Mouse (Mus musculus) liver, embryonic 11.5 days (tissue): Measurements from ENCODE around the gene Junb. TPM values are rescaled to one million over a fixed set of nuclear protein-coding genes. Genes with fewer than 3 reads are reported as not detected.

Experiments
- ATAC-seq: fragments of 200-750 bp; cut with Nextera tagmentation; replicated peaks from 2 replicates; pipeline ENCODE4 v1.8.0; 2017; ENCODE audit warnings: moderate number of reproducible peaks, mild to moderate bottlenecking, moderate TSS enrichment, moderate library complexity; ENCODE audit not compliant: low FRiP score
- DNase-seq: peaks from one replicate; pipeline ENCODE4 v3.0.0-alpha.2; 2017; ENCODE audit warnings: low spot score
- H3K27ac ChIP-seq: fragments of 300-500 bp; sonication (generic); 2 replicates; pipeline ENCODE4 v1.5.1; 2014; ENCODE audit warnings: mild to moderate bottlenecking, low read depth, low read length, control low read depth
- H3K27me3 ChIP-seq: fragments of 300-500 bp; sonication (generic); replicated peaks from 2 replicates; pipeline ENCODE4 v1.6.1; 2014; ENCODE audit warnings: low read length, mixed read lengths; ENCODE audit not compliant: control insufficient read depth, insufficient read depth
- H3K36me3 ChIP-seq: fragments of 300-500 bp; sonication (generic); 2 replicates; pipeline ENCODE4 v1.6.1; 2014; ENCODE audit warnings: mild to moderate bottlenecking, low read length, moderate library complexity, mixed read lengths; ENCODE audit not compliant: control insufficient read depth, insufficient read depth
- H3K4me1 ChIP-seq: fragments of 300-500 bp; sonication (generic); replicated peaks from 2 replicates; pipeline ENCODE4 v1.6.1; 2014; ENCODE audit warnings: low read length, mixed read lengths; ENCODE audit not compliant: control insufficient read depth, insufficient read depth
- H3K4me2 ChIP-seq: fragments of 300-500 bp; sonication (generic); 2 replicates; pipeline ENCODE4 v1.6.1; 2014; ENCODE audit warnings: mild to moderate bottlenecking, control low read depth, moderate library complexity
- H3K4me3 ChIP-seq: fragments of 300-500 bp; sonication (generic); 2 replicates; pipeline ENCODE4 v1.5.1; 2014; ENCODE audit warnings: low read depth, low read length, control low read depth
- H3K9ac ChIP-seq: fragments of 300-500 bp; sonication (generic); 2 replicates; pipeline ENCODE4 v1.6.1; 2014; ENCODE audit warnings: low read depth, low read length, control low read depth
- H3K9me3 ChIP-seq: fragments of 300-500 bp; sonication (generic); 2 replicates; pipeline ENCODE4 v1.6.1; 2016; ENCODE audit warnings: low read length, inconsistent platforms, mixed read lengths; ENCODE audit not compliant: control insufficient read depth
- WGBS: fragments of 180-500 bp; shearing (Covaris S2); extraction: QIAGEN DNeasy Blood & Tissue Kit; methylation state at CpG from one replicate; pipeline ENCODE4 v1.1.7; 2014; 5-methylcytosine and 5-hydroxymethylcytosine counted together
- microRNA-seq: library from miRNA; unstranded; fragments of <30 nt; microRNA quantifications from one replicate; pipeline ENCODE4, GENCODE M21; 2017; ENCODE audit warnings: borderline number of aligned reads
- polyA plus RNA-seq: library from polyadenylated mRNA; unstranded; fragments of >200 nt; fragmentation: Nextera tagmentation; extraction: Ambion mirVana; gene quantifications from 2 replicates; pipeline ENCODE4 v1.2.1, GENCODE M21; 2014

Gene Junb
- polyA plus RNA-seq, 1 experiment from 2014 or later: 21.1 TPM

GRCm38 (mm10) chr8:84933767-84934559, 44.6 kb downstream of the Junb start:
- Histone ChIP-seq H3K9me3 (no peaks in the 10 kb centered on the region), H3K27ac (no peak overlapping the region), H3K27me3 (peaks cover 82% of the 10 kb centered on the region), H3K36me3 (no peaks in the 10 kb centered on the region), H3K4me1 (peaks cover 18% of the 10 kb centered on the region), H3K4me2 (no peak overlapping the region), H3K4me3 (no peak overlapping the region), H3K9ac (no peak overlapping the region)
- DNase-seq: no peak
- ATAC-seq: no peak
- WGBS: 76% methylated on average over 16 of the region's 16 CpGs

- H3K36me3 ChIP-seq: no peaks in the 10 kb centered on the region
- no peak overlapping the region for H3K4me3 ChIP-seq
- no peak overlapping the region for H3K4me2 ChIP-seq
- no peak overlapping the region for H3K9ac ChIP-seq
- 85% methylated on average over 13 of the region's 13 CpGs for WGBS
- ATAC-seq: no peak
- peaks cover 67% of the 10 kb centered on the region for H3K27me3 ChIP-seq
- H3K4me1 ChIP-seq: peaks cover 15% of the 10 kb centered on the region
- no peak overlapping the region for H3K27ac ChIP-seq
- H3K9me3 ChIP-seq: no peaks in the 10 kb centered on the region
- no peak for DNase-seq
Measured at GRCm38 (mm10) chr8:84930582-84930981, 47.9 kb downstream of the Junb start.

- peak overlapping the region; percentile 35 for H3K4me3 ChIP-seq
- DNase-seq (peak; percentile 65), ATAC-seq (peak; percentile 58; the same call in 1 of the 2 replicates)
- no peaks in the 10 kb centered on the region for H3K9me3 ChIP-seq
- H3K4me2 ChIP-seq: peak overlapping the region; percentile 59
- peaks cover 6% of the 10 kb centered on the region for H3K4me1 ChIP-seq
- H3K27ac ChIP-seq: no peak overlapping the region
- WGBS: 5% methylated on average over 52 of the region's 52 CpGs
- H3K9ac ChIP-seq: no peak overlapping the region
- H3K36me3 ChIP-seq: no peaks in the 10 kb centered on the region
- H3K27me3 ChIP-seq: peaks cover 57% of the 10 kb centered on the region
Measured at GRCm38 (mm10) chr8:84928456-84929306, 49.8 kb downstream of the Junb start.

GRCm38 (mm10) chr8:84927513-84927912, 51.0 kb downstream of the Junb start:
- no peak for ATAC-seq
- H3K9me3 ChIP-seq: no peaks in the 10 kb centered on the region
- no peak overlapping the region for H3K9ac ChIP-seq
- no peak overlapping the region for H3K4me3 ChIP-seq
- H3K27ac ChIP-seq: no peak overlapping the region
- H3K4me2 ChIP-seq: no peak overlapping the region
- peaks cover 6% of the 10 kb centered on the region for H3K4me1 ChIP-seq
- no peak for DNase-seq
- 66% methylated on average over 1 of the region's 1 CpGs for WGBS
- peaks cover 56% of the 10 kb centered on the region for H3K27me3 ChIP-seq
- no peaks in the 10 kb centered on the region for H3K36me3 ChIP-seq

GRCm38 (mm10) chr8:84925557-84925956, 53.0 kb downstream of the Junb start:
- Histone ChIP-seq H3K27ac (no peak overlapping the region), H3K4me3 (no peak overlapping the region), H3K4me1 (peaks cover 8% of the 10 kb centered on the region), H3K9me3 (no peaks in the 10 kb centered on the region), H3K27me3 (peaks cover 39% of the 10 kb centered on the region), H3K36me3 (no peaks in the 10 kb centered on the region), H3K9ac (no peak overlapping the region), H3K4me2 (no peak overlapping the region)
- no peak for DNase-seq
- 58% methylated on average over 7 of the region's 7 CpGs for WGBS
- no peak for ATAC-seq

Small RNA genes lying within 50 kb of the gene (microRNA-seq; reads per million reads assigned to microRNA genes)
- gene Gm24197: not detected

Other genes starting within 250 kb of the Junb start
- 5.0 and 7.1 TPM in 2 replicates for gene Nfix, start 178.4 kb downstream of the Junb start, polyA plus RNA-seq
- 4.5 and 4.9 TPM in 2 replicates for gene Dand5, start 155.9 kb downstream of the Junb start, polyA plus RNA-seq
- gene Gadd45gip1, start 147.2 kb downstream of the Junb start, polyA plus RNA-seq: 87.8 and 90.6 TPM in 2 replicates
- gene Rad23a, start 138.1 kb downstream of the Junb start, polyA plus RNA-seq: 188 and 191 TPM in 2 replicates
- gene Calr, start 131.8 kb downstream of the Junb start, polyA plus RNA-seq: 860 and 893 TPM in 2 replicates
- 130 TPM in 2 replicates for gene Farsa, start 121.7 kb downstream of the Junb start, polyA plus RNA-seq
- 144 and 160 TPM in 2 replicates for gene Syce2, start 106.6 kb downstream of the Junb start, polyA plus RNA-seq
- gene Gcdh, start 84.8 kb downstream of the Junb start, polyA plus RNA-seq: 53.5 and 56.7 TPM in 2 replicates
- 458 and 504 TPM in 2 replicates for gene Klf1, start 76.8 kb downstream of the Junb start, polyA plus RNA-seq
- 11.5 and 12.7 TPM in 2 replicates for gene Dnase2a, start 70.2 kb downstream of the Junb start, polyA plus RNA-seq
- 0.14 and 0.29 TPM in 2 replicates for gene Mast1, start 41.4 kb downstream of the Junb start, polyA plus RNA-seq
- gene Rtbdn, start 31.7 kb downstream of the Junb start, polyA plus RNA-seq: 0.22 and 0.49 TPM in 2 replicates
- gene Gm49661, start 9.3 kb downstream of the Junb start, polyA plus RNA-seq: not detected in 2 replicates
- 1,398 and 1,409 TPM in 2 replicates for gene Prdx2, start 9.1 kb downstream of the Junb start, polyA plus RNA-seq
- gene Rnaseh2a, start 9.0 kb downstream of the Junb start, polyA plus RNA-seq: 195 and 197 TPM in 2 replicates
- 15.5 and 16.7 TPM in 2 replicates for gene Hook2, start 11.9 kb upstream of the Junb start, polyA plus RNA-seq
- gene Best2, start 35.8 kb upstream of the Junb start, polyA plus RNA-seq: 0.13 TPM in 1 of 2 replicates, not detected in the other
- 100 and 103 TPM in 2 replicates for gene Asna1, start 46.6 kb upstream of the Junb start, polyA plus RNA-seq
- gene Trir, start 48.1 kb upstream of the Junb start, polyA plus RNA-seq: 126 and 138 TPM in 2 replicates
- gene Tnpo2, start 58.2 kb upstream of the Junb start, polyA plus RNA-seq: 17.7 and 19.3 TPM in 2 replicates
- 15.5 and 17.4 TPM in 2 replicates for gene Fbxw9, start 81.3 kb upstream of the Junb start, polyA plus RNA-seq
- gene Gm5741, start 89.3 kb upstream of the Junb start, polyA plus RNA-seq: not detected in 2 replicates
- 72.5 and 73.8 TPM in 2 replicates for gene Dhps, start 93.0 kb upstream of the Junb start, polyA plus RNA-seq
- 103 and 105 TPM in 2 replicates for gene Wdr83os, start 102.0 kb upstream of the Junb start, polyA plus RNA-seq
- gene Wdr83, start 102.6 kb upstream of the Junb start, polyA plus RNA-seq: 46.4 and 50.4 TPM in 2 replicates
- 38.6 and 40.3 TPM in 2 replicates for gene Man2b1, start 104.6 kb upstream of the Junb start, polyA plus RNA-seq
- gene Zfp791, start 144.4 kb upstream of the Junb start, polyA plus RNA-seq: 0.71 and 1.1 TPM in 2 replicates
- not detected in 2 replicates for gene Cks1brt, start 173.2 kb upstream of the Junb start, polyA plus RNA-seq
- not detected in 2 replicates for gene Olfr371, start 247.3 kb upstream of the Junb start, polyA plus RNA-seq